Mouse (Mus musculus) testis, adult 2 months (tissue): ENCODE results near the gene Dph7. TPM values are rescaled to one million over a fixed set of nuclear protein-coding genes. Genes with fewer than 3 reads are reported as not detected.

Experiments used
- H3K27ac ChIP-seq: fragments of 200-500 bp; 2 replicates; pipeline ENCODE4 v1.5.1; 2012; ENCODE audit warnings: low read depth, low read length; ENCODE audit not compliant: control insufficient read depth, insufficient read depth
- H3K27me3 ChIP-seq: fragments of 200-500 bp; 2 replicates; pipeline ENCODE4 v1.6.1; 2012; ENCODE audit warnings: mild to moderate bottlenecking, low read length, moderate library complexity; ENCODE audit not compliant: control insufficient read depth, insufficient read depth
- H3K36me3 ChIP-seq: fragments of 200-500 bp; 2 replicates; pipeline ENCODE4 v1.6.1; 2012; ENCODE audit warnings: mild to moderate bottlenecking, low read length; ENCODE audit not compliant: control insufficient read depth, insufficient read depth
- H3K4me1 ChIP-seq: fragments of 200-500 bp; 2 replicates; pipeline ENCODE4 v1.6.1; 2012; ENCODE audit warnings: low read length; ENCODE audit not compliant: control insufficient read depth, insufficient read depth
- H3K4me3 ChIP-seq: fragments of 200-500 bp; 2 replicates; pipeline ENCODE4 v1.5.1; 2012; ENCODE audit warnings: low read depth, mild to moderate bottlenecking, low read length, moderate library complexity, mixed read lengths; ENCODE audit not compliant: control insufficient read depth
- CTCF ChIP-seq: fragments of 200-500 bp; IDR thresholded peaks from 2 replicates; pipeline ENCODE4 v1.5.1; 2012; ENCODE audit warnings: low read depth, mild to moderate bottlenecking, inconsistent platforms, low read length, moderate library complexity; ENCODE audit not compliant: control insufficient read depth, insufficient read depth, insufficient replicate concordance
- POLR2A ChIP-seq: fragments of 200-500 bp; IDR thresholded peaks from 2 replicates; pipeline ENCODE4 v1.6.1; 2012; ENCODE audit warnings: low read depth, mild to moderate bottlenecking, inconsistent platforms, low read length, moderate library complexity; ENCODE audit not compliant: control insufficient read depth
- polyA plus RNA-seq: library from polyadenylated mRNA; depleted of rRNA; stranded (reverse); fragments of >200 nt; gene quantifications from 2 replicates; pipeline ENCODE4 v1.2.3, GENCODE M21; 2012

Dph7 gene
- polyA plus RNA-seq, 1 experiment = 10.6 TPM

GRCm38 (mm10) chr2:24974906-24975703 lies 12.9 kb downstream of the Dph7 start, which contains the start of gene Mrpl41:
TSS of gene Mrpl41 (minus strand) at chr2:24975098.
- Histone ChIP-seq H3K27me3 (no peaks in the 10 kb centered on the region), H3K4me1 (peaks cover 2% of the 10 kb centered on the region; the same call in 1 of the 2 replicates), H3K36me3 (no peaks in the 10 kb centered on the region), H3K4me3 (peak within 1 kb of the TSS; percentile 94), H3K27ac (peak within 1 kb of the TSS; percentile 95)
- TF ChIP-seq CTCF (0 out of 2 replicates have a peak, but pooled peaks have one; percentile 2), POLR2A (peak; percentile 95)

- peak within 1 kb of the TSS; percentile 94 for H3K4me3 ChIP-seq
- H3K27me3 ChIP-seq = no peaks in the 10 kb centered on the region
- TF ChIP-seq CTCF (no peak), POLR2A (no peak)
- H3K27ac ChIP-seq = peak within 1 kb of the TSS; percentile 95
- no peaks in the 10 kb centered on the region for H3K36me3 ChIP-seq
- H3K4me1 ChIP-seq = peaks cover 2% of the 10 kb centered on the region; the same call in 1 of the 2 replicates
Measured at GRCm38 (mm10) chr2:24975704-24976297, 13.6 kb downstream of the Dph7 start, which contains the start of gene Pnpla7. TSS of gene Pnpla7 (plus strand) at chr2:24976033.

- Histone ChIP-seq H3K27me3 (no peaks in the 10 kb centered on the region), H3K36me3 (no peaks in the 10 kb centered on the region), H3K4me3 (no peak overlapping the region), H3K4me1 (peaks cover 2% of the 10 kb centered on the region; the same call in 1 of the 2 replicates), H3K27ac (no peak overlapping the region)
- TF ChIP-seq CTCF = no peak
- no peak for TF ChIP-seq POLR2A
Measured at GRCm38 (mm10) chr2:24976960-24977359, 14.8 kb downstream of the Dph7 start.

GRCm38 (mm10) chr2:24987762-24988161 lies 25.6 kb downstream of the Dph7 start:
- Histone ChIP-seq H3K4me1 (no peaks in the 10 kb centered on the region), H3K4me3 (no peak overlapping the region), H3K27ac (no peak overlapping the region), H3K36me3 (peaks cover 7% of the 10 kb centered on the region), H3K27me3 (no peaks in the 10 kb centered on the region)
- no peak for TF ChIP-seq POLR2A
- TF ChIP-seq CTCF = no peak

- peaks cover 2% of the 10 kb centered on the region; the same call in 1 of the 2 replicates for H3K36me3 ChIP-seq
- no peaks in the 10 kb centered on the region for H3K4me1 ChIP-seq
- TF ChIP-seq POLR2A (no peak), CTCF (no peak)
- no peak overlapping the region for H3K4me3 ChIP-seq
- no peaks in the 10 kb centered on the region for H3K27me3 ChIP-seq
- no peak overlapping the region for H3K27ac ChIP-seq
Measured at GRCm38 (mm10) chr2:24995332-24995731, 33.1 kb downstream of the Dph7 start.

GRCm38 (mm10) chr2:24996471-24996870 lies 34.3 kb downstream of the Dph7 start:
- TF ChIP-seq CTCF (no peak), POLR2A (no peak)
- no peak overlapping the region for H3K27ac ChIP-seq
- H3K4me1 ChIP-seq = no peaks in the 10 kb centered on the region

GRCm38 (mm10) chr2:25000544-25001235 lies 38.5 kb downstream of the Dph7 start:
- H3K36me3 ChIP-seq = no peaks in the 10 kb centered on the region
- TF ChIP-seq CTCF (peak; percentile 26; the same call in 1 of the 2 replicates), POLR2A (no peak)

More at GRCm38 (mm10) chr2:24996471-24996870, 34.3 kb downstream of the Dph7 start:
- Histone ChIP-seq H3K36me3 (peaks cover 2% of the 10 kb centered on the region; the same call in 1 of the 2 replicates), H3K27me3 (no peaks in the 10 kb centered on the region), H3K4me3 (no peak overlapping the region)

More at GRCm38 (mm10) chr2:25000544-25001235, 38.5 kb downstream of the Dph7 start:
- H3K27me3 ChIP-seq = no peaks in the 10 kb centered on the region
- H3K27ac ChIP-seq = no peak overlapping the region
- H3K4me1 ChIP-seq = no peaks in the 10 kb centered on the region
- H3K4me3 ChIP-seq = no peak overlapping the region
